Mouse (Mus musculus) midbrain, embryonic 14.5 days (tissue): ENCODE results near the gene Ranbp2. TPM values are rescaled to one million over a fixed set of nuclear protein-coding genes. Genes with fewer than 3 reads are reported as not detected.

Experiments
- ATAC-seq: fragments of 200-750 bp; cut with Nextera tagmentation; 2 replicates; pipeline ENCODE4 v1.8.0; 2017; ENCODE audit warnings: moderate number of reproducible peaks, moderate library complexity; ENCODE audit not compliant: low FRiP score, low TSS enrichment
- DNase-seq: peaks from one replicate; pipeline ENCODE4 v3.0.0-alpha.2; 2015
- H3K27ac ChIP-seq: fragments of 300-500 bp; sonication (generic); replicated peaks from 2 replicates; pipeline ENCODE4 v1.5.1; 2014; ENCODE audit warnings: mild to moderate bottlenecking, low read depth, low read length, moderate library complexity
- H3K27me3 ChIP-seq: fragments of 300-500 bp; sonication (generic); 2 replicates; pipeline ENCODE4 v1.6.1; 2014; ENCODE audit warnings: low read length, control low read depth, mixed read lengths; ENCODE audit not compliant: control insufficient read depth, insufficient read depth
- H3K36me3 ChIP-seq: fragments of 300-500 bp; sonication (generic); 2 replicates; pipeline ENCODE4 v1.6.1; 2014; ENCODE audit warnings: low read length, control low read depth; ENCODE audit not compliant: control insufficient read depth, insufficient read depth
- H3K4me1 ChIP-seq: fragments of 300-500 bp; sonication (generic); 2 replicates; pipeline ENCODE4 v1.6.1; 2014; ENCODE audit warnings: mild to moderate bottlenecking, antibody characterized with exemption, low read length, control low read depth; ENCODE audit not compliant: control insufficient read depth, insufficient read depth
- H3K4me2 ChIP-seq: fragments of 300-500 bp; sonication (generic); 2 replicates; pipeline ENCODE4 v1.6.1; 2014; ENCODE audit warnings: mild to moderate bottlenecking, low read length, moderate library complexity
- H3K4me3 ChIP-seq: fragments of 300-500 bp; sonication (generic); replicated peaks from 2 replicates; pipeline ENCODE4 v1.5.1; 2014; ENCODE audit warnings: low read depth, low read length
- H3K9ac ChIP-seq: fragments of 300-500 bp; sonication (generic); replicated peaks from 2 replicates; pipeline ENCODE4 v1.6.1; 2014; ENCODE audit warnings: mild to moderate bottlenecking, low read length, moderate library complexity
- H3K9me3 ChIP-seq: fragments of 300-500 bp; sonication (generic); 2 replicates; pipeline ENCODE4 v1.6.1; 2016; ENCODE audit warnings: low read length, control low read depth, mixed read lengths; ENCODE audit not compliant: control insufficient read depth
- WGBS: fragments of 180-500 bp; shearing (Covaris S2); extraction: QIAGEN DNeasy Blood & Tissue Kit; methylation state at CpG from one replicate; pipeline ENCODE4 v1.1.7; 2014; 5-methylcytosine and 5-hydroxymethylcytosine counted together
- polyA plus RNA-seq: library from polyadenylated mRNA; unstranded; fragments of >200 nt; fragmentation: Nextera tagmentation; extraction: Ambion mirVana; gene quantifications from 2 replicates; pipeline ENCODE4 v1.2.1, GENCODE M21; 2014

The Ranbp2 gene
- polyA plus RNA-seq, 1 experiment from 2014 or later, result 32.7 TPM

DNA sequence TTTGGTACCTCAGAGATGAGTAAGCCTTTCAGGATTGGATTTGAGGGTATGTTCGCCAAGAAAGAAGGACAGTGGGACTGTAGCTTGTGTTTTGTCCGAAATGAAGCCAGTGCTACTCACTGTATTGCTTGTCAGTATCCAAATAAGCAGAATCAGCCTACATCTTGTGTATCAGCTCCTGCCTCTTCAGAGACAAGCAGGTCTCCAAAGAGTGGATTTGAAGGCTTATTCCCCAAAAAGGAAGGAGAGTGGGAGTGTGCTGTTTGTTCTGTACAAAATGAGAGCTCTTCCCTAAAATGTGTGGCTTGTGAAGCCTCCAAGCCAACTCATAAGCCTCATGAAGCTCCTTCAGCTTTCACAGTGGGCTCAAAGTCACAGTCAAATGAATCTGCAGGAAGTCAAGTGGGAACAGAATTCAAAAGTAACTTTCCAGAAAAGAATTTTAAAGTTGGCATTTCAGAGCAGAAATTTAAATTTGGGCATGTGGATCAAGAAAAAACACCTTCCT, 31.4 kb downstream of the Ranbp2 start:
- Histone ChIP-seq H3K9me3 (no peaks in the 10 kb centered on the region), H3K36me3 (peaks cover 68% of the 10 kb centered on the region), H3K27ac (no peak overlapping the region), H3K4me3 (no peak overlapping the region), H3K27me3 (no peaks in the 10 kb centered on the region), H3K4me2 (no peak overlapping the region), H3K4me1 (no peaks in the 10 kb centered on the region), H3K9ac (no peak overlapping the region)
- WGBS, result 97% methylated on average over 2 of the region's 2 CpGs
- ATAC-seq, result no peak
- DNase-seq, result no peak

- Histone ChIP-seq H3K4me2 (no peak overlapping the region), H3K9me3 (no peaks in the 10 kb centered on the region), H3K9ac (no peak overlapping the region), H3K4me3 (no peak overlapping the region), H3K27me3 (no peaks in the 10 kb centered on the region), H3K4me1 (no peaks in the 10 kb centered on the region), H3K36me3 (peaks cover 78% of the 10 kb centered on the region), H3K27ac (no peak overlapping the region)
- DNase-seq (no peak), ATAC-seq (no peak)
- WGBS, result 97% methylated on average over 4 of the region's 4 CpGs
Measured at GRCm38 (mm10) chr10:58479954-58480490, 33.3 kb downstream of the Ranbp2 start.

- Histone ChIP-seq H3K4me3 (no peak overlapping the region), H3K9me3 (no peaks in the 10 kb centered on the region), H3K36me3 (peaks cover 62% of the 10 kb centered on the region), H3K27ac (no peak overlapping the region), H3K4me1 (no peaks in the 10 kb centered on the region), H3K4me2 (no peak overlapping the region), H3K27me3 (no peaks in the 10 kb centered on the region), H3K9ac (no peak overlapping the region)
- DNase-seq (no peak), ATAC-seq (no peak)
- WGBS, result 95% methylated on average over 5 of the region's 5 CpGs
Measured at GRCm38 (mm10) chr10:58491031-58491430, 44.3 kb downstream of the Ranbp2 start.

GRCm38 (mm10) chr10:58495637-58496036, 48.9 kb downstream of the Ranbp2 start:
- WGBS, result 89% methylated on average over 2 of the region's 2 CpGs
- Histone ChIP-seq H3K4me1 (0 out of 2 replicates have a peak, but pooled peaks cover 9% of the 10 kb centered on the region), H3K9ac (no peak overlapping the region), H3K27ac (no peak overlapping the region), H3K4me3 (no peak overlapping the region), H3K27me3 (no peaks in the 10 kb centered on the region), H3K4me2 (no peak overlapping the region), H3K9me3 (no peaks in the 10 kb centered on the region), H3K36me3 (peaks cover 40% of the 10 kb centered on the region)
- ATAC-seq (no peak), DNase-seq (no peak)

- Histone ChIP-seq H3K27me3 (no peaks in the 10 kb centered on the region), H3K36me3 (peaks cover 29% of the 10 kb centered on the region), H3K4me1 (0 out of 2 replicates have a peak, but pooled peaks cover 9% of the 10 kb centered on the region), H3K27ac (no peak overlapping the region), H3K4me3 (no peak overlapping the region), H3K4me2 (peak overlapping the region; percentile 72; the same call in 1 of the 2 replicates), H3K9me3 (no peaks in the 10 kb centered on the region), H3K9ac (no peak overlapping the region)
- ATAC-seq (no peak), DNase-seq (no peak)
Measured at GRCm38 (mm10) chr10:58496732-58497131, 50.0 kb downstream of the Ranbp2 start.

DNA sequence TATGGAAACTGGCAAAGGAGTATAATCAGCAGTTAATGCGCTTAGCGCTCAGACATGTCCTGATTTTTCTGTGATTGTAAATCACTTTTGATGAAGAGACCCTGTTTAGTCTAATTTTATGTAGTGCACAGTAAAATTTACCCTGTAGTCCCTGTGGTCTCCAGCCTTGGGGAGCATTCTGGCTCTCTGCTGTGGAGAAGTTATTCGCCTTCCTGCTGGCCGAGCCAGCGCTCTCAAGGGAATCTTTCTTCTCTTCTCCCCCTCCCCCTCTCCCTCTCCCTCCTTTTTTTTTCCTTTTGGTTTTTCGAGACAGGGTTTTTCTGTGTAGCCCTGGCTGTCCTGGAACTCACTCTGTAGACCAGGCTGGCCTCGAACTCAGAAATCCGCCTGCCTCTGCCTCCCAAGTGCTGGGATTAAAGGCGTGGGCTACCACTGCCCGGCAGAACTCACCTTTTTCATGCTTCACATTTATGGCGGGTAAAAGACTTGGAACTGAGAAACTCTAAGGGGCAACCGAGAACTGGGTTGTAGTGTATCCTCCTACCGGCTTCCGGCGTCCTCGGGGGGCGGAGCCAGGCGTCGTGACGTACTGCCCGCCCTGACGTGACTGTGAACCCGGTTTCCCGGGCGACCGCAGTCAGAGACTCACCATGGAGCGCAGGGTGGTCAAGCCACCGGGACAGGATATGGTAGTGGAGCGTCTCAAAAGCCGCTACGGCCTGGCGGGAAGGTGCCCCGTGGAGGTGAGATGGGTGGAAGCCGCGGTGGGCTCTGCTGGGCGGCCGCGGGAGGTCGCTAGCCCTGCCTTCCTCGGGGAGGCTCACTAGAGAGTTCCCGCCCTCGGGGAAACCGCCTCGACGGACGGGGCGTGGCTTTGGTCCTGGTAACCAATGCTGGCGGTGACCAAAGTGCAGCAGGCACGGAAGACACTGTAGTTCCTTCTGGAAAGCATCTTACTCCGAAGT, 50.9 kb downstream of the Ranbp2 start, which contains the start of gene Ccdc138:
Ccdc138 (plus strand) TSS at position 629 of the 965 bp plus-strand sequence.
- DNase-seq (peak; percentile 94), ATAC-seq (peak; percentile 99)

GRCm38 (mm10) chr10:58498516-58498915, 51.8 kb downstream of the Ranbp2 start:
- 0 out of 2 replicates have a peak, but pooled peaks cover 9% of the 10 kb centered on the region for H3K4me1 ChIP-seq
- peak overlapping the region; percentile 59; the same call in 1 of the 2 replicates for H3K9ac ChIP-seq
- no peaks in the 10 kb centered on the region for H3K27me3 ChIP-seq
- H3K4me3 ChIP-seq, result peak overlapping the region; percentile 65
- peaks cover 13% of the 10 kb centered on the region for H3K36me3 ChIP-seq
- DNase-seq (no peak), ATAC-seq (no peak)
- H3K9me3 ChIP-seq, result no peaks in the 10 kb centered on the region
- WGBS, result 64% methylated on average over 2 of the region's 2 CpGs
- H3K27ac ChIP-seq, result no peak overlapping the region
- H3K4me2 ChIP-seq, result peak overlapping the region; percentile 72

More for the DNA sequence above, 50.9 kb downstream of the Ranbp2 start, which contains the start of gene Ccdc138:
- Histone ChIP-seq H3K4me1 (0 out of 2 replicates have a peak, but pooled peaks cover 9% of the 10 kb centered on the region), H3K27ac (peak within 1 kb of the TSS; percentile 81), H3K27me3 (no peaks in the 10 kb centered on the region), H3K4me3 (peak within 1 kb of the TSS; percentile 65), H3K36me3 (peaks cover 22% of the 10 kb centered on the region), H3K9me3 (no peaks in the 10 kb centered on the region), H3K4me2 (peak within 1 kb of the TSS; percentile 72), H3K9ac (peak within 1 kb of the TSS; percentile 59)
- 1% methylated on average over 50 of the region's 50 CpGs for WGBS

DNA sequence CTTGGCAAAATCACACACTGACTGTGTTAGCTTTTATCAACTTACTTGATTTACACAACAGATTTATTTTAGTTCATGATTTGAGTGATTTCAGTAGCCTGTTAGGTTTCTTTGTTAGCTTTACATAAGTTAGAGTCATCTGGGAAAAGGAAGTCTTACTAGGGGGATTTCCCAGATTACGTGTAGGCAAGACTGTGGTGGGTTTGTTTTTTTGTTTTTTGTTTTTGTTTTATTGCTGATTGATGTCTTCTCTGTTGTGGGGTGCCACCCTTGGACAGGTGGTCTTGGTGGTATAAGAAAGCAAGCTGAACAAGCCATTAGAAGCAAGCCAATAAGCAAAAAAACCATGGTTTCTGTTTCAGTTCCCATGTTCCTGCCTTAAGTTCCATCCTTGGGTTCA, 82.6 kb downstream of the Ranbp2 start:
- no peak for ATAC-seq
- Histone ChIP-seq H3K36me3 (peaks cover 13% of the 10 kb centered on the region), H3K4me2 (no peak overlapping the region), H3K4me3 (no peak overlapping the region), H3K27me3 (no peaks in the 10 kb centered on the region), H3K27ac (no peak overlapping the region), H3K4me1 (no peaks in the 10 kb centered on the region), H3K9ac (no peak overlapping the region), H3K9me3 (no peaks in the 10 kb centered on the region)
- DNase-seq, result no peak
- 90% methylated on average over 1 of the region's 1 CpGs for WGBS
